Mouse (Mus musculus) lung, adult 2 months (tissue): ENCODE data around the gene Ptp4a2.

Experiments
- CTCF ChIP-seq: fragments of 200-500 bp; IDR thresholded peaks from 2 replicates; pipeline ENCODE4 v1.5.1; 2011; ENCODE audit warnings: mild to moderate bottlenecking, low read length, control low read depth; ENCODE audit not compliant: insufficient read depth
- POLR2A ChIP-seq: fragments of 200-500 bp; IDR thresholded peaks from 2 replicates; pipeline ENCODE4 v1.6.1; 2011; ENCODE audit warnings: low read depth, mild to moderate bottlenecking, control low read depth, low read length, borderline replicate concordance; ENCODE audit errors: extremely low read depth

DNA sequence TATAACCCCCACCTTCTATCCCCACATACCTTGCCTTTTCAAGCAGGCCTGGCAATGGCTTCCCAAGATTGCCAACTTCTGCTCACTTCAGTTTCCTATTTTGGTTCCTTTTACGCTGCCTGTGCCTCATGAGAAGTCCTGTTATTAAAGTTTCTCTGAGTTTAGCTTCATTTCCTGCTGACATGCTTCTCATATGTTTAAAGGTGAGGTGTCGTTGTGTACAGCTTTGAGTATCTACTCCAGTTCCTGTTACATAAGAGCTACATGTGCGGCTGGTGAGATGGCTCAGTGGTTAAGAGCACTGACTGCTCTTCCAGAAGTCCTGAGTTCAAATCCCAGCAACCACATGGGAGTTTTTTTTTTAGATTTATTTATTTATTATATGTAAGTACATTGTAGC, 45.7 kb upstream of the Ptp4a2 start:
- no peak for TF ChIP-seq CTCF
- no peak for TF ChIP-seq POLR2A
